Mouse (Mus musculus) common myeloid progenitor, adult 5-6 weeks (primary cell): ENCODE results near the gene Gm4491. TPM values are rescaled to one million over a fixed set of nuclear protein-coding genes. Genes with fewer than 3 reads are reported as not detected.

Experiments used
- ATAC-seq: replicated peaks from 2 replicates; pipeline ENCODE4 v1.8.0; 2016; ENCODE audit warnings: low read depth, mild to moderate bottlenecking, moderate TSS enrichment, inconsistent platforms; ENCODE audit not compliant: poor library complexity, severe bottlenecking
- total RNA-seq: library from RNA; stranded (forward); fragments of 200-1000, 187-1606 nt; gene quantifications from 2 replicates; pipeline ENCODE4 v1.2.3, GENCODE M21; 2017

Gene Gm4491
- total RNA-seq, 1 experiment from 2014 or later, result not detected

DNA sequence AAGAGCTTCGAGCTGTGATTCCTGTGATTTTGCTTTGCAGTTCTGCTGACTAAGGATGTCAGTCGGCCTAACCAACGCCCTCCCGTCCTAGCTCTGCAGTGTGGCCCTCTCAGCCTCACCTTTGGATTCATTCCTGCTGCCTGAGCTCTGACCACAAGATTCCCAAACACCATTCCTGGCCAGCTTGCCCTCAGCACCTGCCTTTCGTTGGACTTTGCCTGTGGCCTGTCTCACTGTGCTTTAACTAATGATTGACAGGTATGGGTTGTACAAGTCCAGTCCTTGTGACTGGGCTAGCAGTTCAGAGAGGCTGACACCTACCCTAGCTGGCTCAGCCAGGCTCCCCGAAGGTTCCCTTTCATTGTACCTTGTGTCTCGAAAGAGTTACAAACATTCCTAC lies 26.6 kb downstream of the Gm4491 start:
- ATAC-seq, result no peak

DNA sequence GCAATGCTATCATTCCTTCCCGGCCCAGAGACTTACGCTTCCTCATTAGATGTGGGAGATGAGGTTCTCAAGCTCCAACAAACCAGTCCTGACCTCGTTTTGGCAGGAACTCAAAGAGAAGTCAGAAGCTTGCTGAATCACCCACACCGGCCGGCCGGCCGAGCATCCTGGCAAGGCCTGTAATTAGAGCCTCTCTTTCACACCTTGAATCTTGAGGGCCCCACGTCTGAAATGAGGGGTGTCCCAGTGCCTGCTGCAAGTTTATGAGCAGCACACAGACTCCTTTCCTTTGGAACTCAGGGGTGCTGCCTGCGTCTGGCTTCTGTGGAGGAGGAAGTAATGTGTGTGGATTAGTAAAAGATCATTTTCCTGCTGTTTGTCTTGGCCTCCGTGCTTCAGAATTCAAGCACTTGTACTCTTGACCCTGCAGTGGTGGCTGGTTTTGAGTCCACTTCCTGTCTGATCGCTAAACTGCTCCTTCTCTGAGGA lies 31.5 kb downstream of the Gm4491 start:
- no peak; the same call in 1 of the 2 replicates for ATAC-seq

DNA sequence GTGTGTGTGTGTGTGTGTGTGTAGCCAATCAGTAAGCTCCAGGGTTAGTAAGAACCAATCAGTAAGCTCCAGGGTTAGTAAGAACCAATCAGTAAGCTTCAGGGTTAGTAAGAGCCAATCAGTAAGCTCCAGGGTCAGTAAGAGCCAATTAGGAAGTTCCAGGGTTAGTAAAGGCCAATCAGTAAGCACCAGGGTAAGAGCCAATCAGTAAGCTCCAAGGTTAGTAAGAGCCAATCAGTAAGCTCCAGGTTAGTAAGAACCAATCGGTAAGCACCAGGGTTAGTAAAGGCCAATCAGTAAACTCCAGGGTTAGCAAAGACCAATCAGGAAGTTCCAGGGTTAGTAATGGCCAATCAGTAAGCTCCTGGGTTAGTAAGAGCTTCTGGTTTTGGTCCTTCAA lies 32.8 kb downstream of the Gm4491 start:
- ATAC-seq, result no peak

DNA sequence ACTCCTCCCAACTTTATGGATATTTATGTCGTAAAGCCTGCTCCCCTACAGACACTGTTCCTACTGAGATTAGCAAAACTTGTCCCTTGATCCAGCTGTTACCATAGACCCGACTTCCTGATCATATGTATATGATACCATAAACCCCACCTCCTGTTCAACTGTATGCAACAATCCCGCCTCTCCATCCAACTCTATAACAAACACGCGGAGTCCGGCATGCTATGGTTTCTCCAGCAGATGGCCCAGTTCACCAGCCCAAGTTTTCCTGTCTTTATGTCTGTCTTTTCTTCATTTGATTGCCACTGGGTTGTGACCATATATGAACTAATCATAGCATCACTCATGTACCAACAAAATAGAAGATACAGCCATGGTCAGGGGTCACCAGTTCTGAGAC lies 40.1 kb downstream of the Gm4491 start:
- ATAC-seq, result no peak

DNA sequence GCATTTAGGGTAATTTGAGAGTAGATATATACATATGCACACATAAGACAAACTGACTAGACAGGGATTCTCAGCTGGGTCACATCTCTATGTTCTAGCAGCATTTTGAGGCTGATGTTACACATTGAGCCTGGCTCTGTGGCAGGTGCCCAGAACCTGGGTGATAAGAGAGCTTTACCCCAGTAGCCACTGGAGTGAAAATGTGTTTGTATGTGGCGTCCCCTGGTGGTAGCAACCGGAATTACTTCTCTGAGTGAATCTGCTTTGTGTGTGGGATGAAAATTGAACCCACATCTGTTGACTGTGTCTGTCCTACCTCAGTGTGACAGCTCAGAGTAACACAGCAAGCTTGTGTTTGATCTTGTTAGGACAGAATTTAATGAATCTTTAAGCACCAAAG lies 45.8 kb downstream of the Gm4491 start:
- peak; percentile 81 for ATAC-seq

DNA sequence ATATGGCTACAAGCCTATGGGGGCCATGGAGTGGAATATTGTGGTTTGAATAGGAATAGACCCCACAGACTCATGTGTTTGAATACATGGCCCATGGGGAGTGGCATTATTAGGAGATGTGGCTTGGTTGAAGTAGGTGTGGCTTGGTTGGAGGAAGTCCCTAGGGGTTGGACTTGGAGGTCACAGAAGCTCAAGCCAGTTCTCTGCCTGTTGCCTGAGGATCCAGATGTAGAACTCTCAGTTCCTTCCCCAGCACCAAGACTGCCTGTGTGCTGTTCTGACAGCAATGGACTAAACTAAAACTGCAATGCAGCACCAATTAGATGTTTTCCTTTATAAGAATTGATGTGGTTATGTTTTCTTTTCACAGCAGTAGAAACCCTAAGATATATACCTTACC lies 49.6 kb downstream of the Gm4491 start:
- no peak for ATAC-seq

Other genes with a start within 250 kb of the Gm4491 start
- gene Zmym2, start 229.2 kb downstream of the Gm4491 start, total RNA-seq, result 39.2 and 52.0 TPM in 2 replicates
- not detected in 2 replicates for gene Gja3, start 57.8 kb downstream of the Gm4491 start, total RNA-seq
- gene Gjb2, start 11.2 kb downstream of the Gm4491 start, total RNA-seq, result not detected in 2 replicates
- not detected in 2 replicates for gene Gjb6, start 17.7 kb upstream of the Gm4491 start, total RNA-seq